Mouse (Mus musculus): ENCODE results near the gene Slc22a1.

Slc22a1 gene

GRCm38 (mm10) chr17:12630976-12631730, 44.5 kb downstream of the Slc22a1 start:
- DNase-seq, result peak; percentile 34

DNA sequence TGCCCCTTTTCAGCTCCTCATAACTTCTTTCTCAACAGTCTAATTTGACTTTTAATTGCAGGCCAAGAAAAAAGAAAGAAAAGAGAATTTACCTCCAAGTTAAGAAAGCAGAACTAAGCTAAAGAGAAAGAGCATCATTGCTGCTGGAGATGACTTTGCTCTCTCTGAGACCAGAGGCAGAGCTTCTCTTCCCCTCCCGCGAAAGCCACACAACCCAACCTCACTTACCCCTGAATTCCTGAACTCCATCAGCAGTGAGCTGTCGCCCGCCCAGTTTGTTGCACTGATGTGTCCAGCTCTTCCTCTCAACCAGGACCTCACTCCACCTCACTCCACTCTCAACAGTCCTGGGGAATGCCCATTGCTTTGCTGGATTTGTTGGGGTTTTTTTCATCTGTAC, 47.6 kb downstream of the Slc22a1 start:
- DNase-seq, result no peak

DNA sequence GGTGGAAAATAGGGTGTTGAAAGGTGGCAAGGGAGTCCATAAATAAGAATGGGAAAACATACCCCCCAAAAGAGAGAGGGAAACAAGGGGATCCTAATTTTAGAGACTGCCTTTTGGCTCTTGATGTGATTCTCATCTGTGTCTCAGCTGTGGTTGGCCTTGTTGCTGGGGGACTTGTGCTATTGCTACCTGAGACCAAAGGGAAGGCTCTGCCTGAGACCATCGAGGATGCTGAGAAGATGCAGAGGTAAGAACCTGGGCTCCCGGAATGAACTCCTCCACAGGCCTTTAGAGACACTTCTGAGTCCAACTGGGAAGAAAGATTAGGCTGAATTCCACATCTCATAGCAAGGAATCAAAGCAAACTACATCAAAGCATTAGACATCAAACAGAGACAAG, 56.0 kb downstream of the Slc22a1 start:
- no peak for DNase-seq

DNA sequence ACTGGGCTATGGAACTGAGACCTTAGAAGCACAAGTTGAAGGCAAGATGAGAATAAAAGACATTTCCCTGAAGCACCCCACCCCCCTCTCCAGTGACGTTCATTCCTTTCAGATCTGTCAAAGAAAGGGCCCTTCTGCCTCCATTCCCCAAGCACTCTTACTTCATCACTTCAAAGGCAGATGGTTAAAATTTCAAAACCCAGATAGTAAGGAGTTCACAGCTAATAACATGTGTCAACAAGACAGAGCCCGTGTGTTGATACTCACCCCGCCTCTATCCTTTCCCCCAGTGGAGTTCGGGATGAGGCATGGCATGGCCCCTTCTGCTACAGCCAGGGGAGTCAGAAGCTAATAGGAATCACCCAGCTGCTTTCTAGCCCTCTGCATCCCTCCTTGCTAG, 60.2 kb downstream of the Slc22a1 start:
- no peak for DNase-seq

GRCm38 (mm10) chr17:12614511-12615385, 60.9 kb downstream of the Slc22a1 start:
- DNase-seq, result no peak

- peak; percentile 30 for DNase-seq
Measured at GRCm38 (mm10) chr17:12607202-12607601, 68.4 kb downstream of the Slc22a1 start.

- no peak for DNase-seq
Measured at GRCm38 (mm10) chr17:12606634-12607033, 69.0 kb downstream of the Slc22a1 start.

All from kidney, postnatal 14 days (tissue).